22 mouse cellular contexts compared by ENCODE assay signal in the genomic region with DNA sequence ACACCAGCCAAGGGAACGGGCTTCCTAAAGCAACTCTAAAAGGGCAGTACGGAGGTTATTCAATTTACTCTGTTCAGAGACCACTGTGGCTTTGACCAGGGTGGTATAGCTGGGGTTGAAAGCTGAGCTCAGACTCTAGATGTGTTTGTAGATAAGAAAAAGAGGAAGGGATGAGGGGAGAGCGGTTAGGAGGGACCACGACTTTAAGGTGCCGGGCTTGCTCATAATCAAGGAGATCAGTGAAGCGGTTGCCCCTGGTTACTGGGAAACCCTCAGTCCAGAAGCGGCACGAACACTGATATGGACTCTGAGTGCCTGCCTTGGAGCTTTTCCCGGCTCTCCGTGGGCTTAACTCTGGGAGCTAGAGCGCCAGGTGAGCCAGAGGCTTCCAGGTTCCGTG. TPM values are rescaled to one million over a fixed set of nuclear protein-coding genes. Genes with fewer than 3 reads are reported as not detected.
DNase-seq lines count a peak whose midpoint lies in the region; ATAC-seq and TF ChIP-seq lines count a peak whose summit lies in the region.
"Had no signal": no experiment of that assay in that cellular context is flagged by ENCODE, and none has a peak within 500 bp of the region (broad histone marks: within the 10 kb centered on the region; RNA-seq: fewer than 3 reads in every experiment).

No protein-coding gene starts in this region.

- peaks cover 31 to 35% of the 10 kb centered on the region in 2 experiments for H3K4me1 ChIP-seq in liver, embryonic 14.5 days (replicated peaks; ENCODE audit: control insufficient read depth in 2 of 2, insufficient read depth in 2 of 2, low read length in 1 of 2)
- H3K4me1 ChIP-seq in forebrain, postnatal 0 days (ENCODE audit: insufficient read depth): no peaks in the 10 kb centered on the region
- H3K4me1 ChIP-seq: kidney, embryonic 15.5 days; limb, embryonic 15.5 days; megakaryocyte, embryonic 14.5 days; midbrain, embryonic 15.5 days had no signal

- H3K4me3 ChIP-seq in liver, embryonic 14.5 days (ENCODE audit: insufficient read depth in 1 of 2, low read depth in 2 of 2, low read length in 2 of 2): 0 out of 4 replicates have a peak overlapping the region, but pooled peaks of 1 of the 2 experiments have one; percentile 19
- no peak overlapping the region for H3K4me3 ChIP-seq in forebrain, postnatal 0 days (ENCODE audit: low read depth, low read length)
- H3K4me3 ChIP-seq: gastrocnemius, adult 2 months; kidney, embryonic 15.5 days; limb, embryonic 15.5 days; megakaryocyte, embryonic 14.5 days; midbrain, embryonic 15.5 days; myocyte had no signal

- no peaks in the 10 kb centered on the region for H3K9me3 ChIP-seq in liver, embryonic 14.5 days (ENCODE audit: control insufficient read depth, low read length)
- no peaks in the 10 kb centered on the region for H3K9me3 ChIP-seq in forebrain, postnatal 0 days (ENCODE audit: low read length)
- H3K9me3 ChIP-seq: kidney, embryonic 15.5 days; limb, embryonic 15.5 days; midbrain, embryonic 15.5 days had no signal

- DNase-seq in right cerebral cortex, postnatal 14 days: peak; percentile 13
- no peak for DNase-seq in right cerebral cortex, adult 18-20 months
- DNase-seq in liver, embryonic 14.5 days (ENCODE audit: low read depth in 3 of 3, low spot score in 3 of 3): peak in 1 of 3 experiments; percentile 54
- DNase-seq in forebrain, postnatal 0 days: no peak
- no peak for DNase-seq in urinary bladder, postnatal 25 days (ENCODE audit: low spot score)
- DNase-seq in adrenal gland, adult 2 months: no peak
- DNase-seq: cerebellum, postnatal 10 days; embryo, embryonic 11 days; gastrocnemius, adult 2 months; heart, adult 18-20 months; heart, postnatal 4 days; layer of hippocampus, postnatal 36 days; lung, postnatal 10 days; spleen, adult 18-20 months had no signal

- no peaks in the 10 kb centered on the region for H3K36me3 ChIP-seq in liver, embryonic 14.5 days (replicated peaks; ENCODE audit: control insufficient read depth, insufficient read depth, low read depth)
- no peaks in the 10 kb centered on the region for H3K36me3 ChIP-seq in forebrain, postnatal 0 days (ENCODE audit: insufficient read depth)
- H3K36me3 ChIP-seq: kidney, embryonic 15.5 days; limb, embryonic 15.5 days; midbrain, embryonic 15.5 days had no signal

- peak overlapping the region; percentile 50 for H3K9ac ChIP-seq in liver, embryonic 14.5 days (replicated peaks)
- no peak overlapping the region for H3K9ac ChIP-seq in forebrain, postnatal 0 days
- H3K9ac ChIP-seq: kidney, embryonic 15.5 days; limb, embryonic 15.5 days; midbrain, embryonic 15.5 days had no signal

- no peak for TF ChIP-seq CTCF in liver, embryonic 14.5 days (IDR thresholded peaks at IDR 0.05; ENCODE audit: low read depth)
- TF ChIP-seq CTCF in forebrain, postnatal 0 days (IDR thresholded peaks at IDR 0.05; ENCODE audit: low read depth): no peak

- H3K4me2 ChIP-seq in liver, embryonic 14.5 days (ENCODE audit: low read depth): peak overlapping the region; percentile 57
- no peak overlapping the region for H3K4me2 ChIP-seq in forebrain, postnatal 0 days (ENCODE audit: low read depth)
- H3K4me2 ChIP-seq: kidney, embryonic 15.5 days; limb, embryonic 15.5 days; midbrain, embryonic 15.5 days had no signal

- TF ChIP-seq EP300 in liver, embryonic 14.5 days (IDR thresholded peaks at IDR 0.05; ENCODE audit: low read depth): no peak

- 25% methylated on average over 12 of the region's 12 CpGs for WGBS in liver, embryonic 14.5 days (ENCODE audit: insufficient replicate concordance)
- 89% methylated on average over 12 of the region's 12 CpGs for WGBS in forebrain, postnatal 0 days

- peak overlapping the region; percentile 83 for H3K27ac ChIP-seq in liver, embryonic 14.5 days
- H3K27ac ChIP-seq in forebrain, postnatal 0 days (ENCODE audit: low read depth, low read length): no peak overlapping the region
- H3K27ac ChIP-seq: gastrocnemius, adult 2 months; kidney, embryonic 15.5 days; limb, embryonic 15.5 days; midbrain, embryonic 15.5 days had no signal

- peak; percentile 60 for ATAC-seq in erythroid progenitor cell, adult 5-6 weeks (replicated peaks; ENCODE audit: low FRiP score, poor library complexity, severe bottlenecking)
- peak; percentile 66 for ATAC-seq in liver, embryonic 14.5 days (ENCODE audit: insufficient read depth)
- no peak for ATAC-seq in forebrain, postnatal 0 days
- ATAC-seq: hindbrain, embryonic 16.5 days; midbrain, embryonic 15.5 days had no signal

- H3K27me3 ChIP-seq in liver, embryonic 14.5 days (ENCODE audit: control insufficient read depth, insufficient read depth, low read length): no peaks in the 10 kb centered on the region
- no peaks in the 10 kb centered on the region for H3K27me3 ChIP-seq in forebrain, postnatal 0 days (ENCODE audit: insufficient read depth, low read length)
- H3K27me3 ChIP-seq: CH12.LX; kidney, embryonic 15.5 days; limb, embryonic 15.5 days; midbrain, embryonic 15.5 days had no signal

RNA-seq across cellular contexts. Expression of gene Foxn2, which starts 9.0 kb away (rescaled TPM):
- total RNA-seq in erythroid progenitor cell, adult 5-6 weeks (2015; ENCODE audit: low replicate concordance): 13.0 and 20.5 TPM in 2 replicates
- total RNA-seq in erythroid progenitor cell, adult 5-6 weeks (2017; ENCODE audit: low replicate concordance): 13.9 and 16.8 TPM in 2 replicates
- 3.0 and 4.8 TPM in 2 replicates for polyA plus RNA-seq in liver, embryonic 14.5 days (2012; rRNA removed)
- 8.8 TPM in 2 replicates for polyA plus RNA-seq in liver, embryonic 14.5 days (2014; fragmentation: Nextera tagmentation; extraction: Ambion mirVana)
- 11.2 and 11.5 TPM in 2 replicates for total RNA-seq in forebrain, postnatal 0 days (2014; rRNA removed)
- polyA plus RNA-seq in forebrain, postnatal 0 days (2015; fragmentation: Nextera tagmentation; extraction: Ambion mirVana): 4.3 and 5.0 TPM in 2 replicates
- total RNA-seq in adrenal gland, adult 2 months (2021): 10 to 100 TPM; 17.7 to 21.0 TPM
- 2.4 and 2.8 TPM in 2 replicates for polyA plus RNA-seq in adrenal gland, adult 2 months (2012; rRNA removed)
